Mouse (Mus musculus) midbrain, embryonic 14.5 days (tissue): Measurements from ENCODE around the gene Mgl2. TPM values are rescaled to one million over a fixed set of nuclear protein-coding genes. Genes with fewer than 3 reads are reported as not detected.
"Not testable (repeated sequence)": the region's sequence is repeated elsewhere in the genome, so short reads cannot be mapped to it uniquely, and the experiment has no call there.

ENCODE experiments used
- ATAC-seq: fragments of 200-750 bp; cut with Nextera tagmentation; 2 replicates; pipeline ENCODE4 v1.8.0; 2017; ENCODE audit warnings: moderate number of reproducible peaks, moderate library complexity; ENCODE audit not compliant: low FRiP score, low TSS enrichment
- DNase-seq: peaks from one replicate; pipeline ENCODE4 v3.0.0-alpha.2; 2015
- H3K27ac ChIP-seq: fragments of 300-500 bp; sonication (generic); replicated peaks from 2 replicates; pipeline ENCODE4 v1.5.1; 2014; ENCODE audit warnings: mild to moderate bottlenecking, low read depth, low read length, moderate library complexity
- H3K27me3 ChIP-seq: fragments of 300-500 bp; sonication (generic); 2 replicates; pipeline ENCODE4 v1.6.1; 2014; ENCODE audit warnings: low read length, control low read depth, mixed read lengths; ENCODE audit not compliant: control insufficient read depth, insufficient read depth
- H3K36me3 ChIP-seq: fragments of 300-500 bp; sonication (generic); 2 replicates; pipeline ENCODE4 v1.6.1; 2014; ENCODE audit warnings: low read length, control low read depth; ENCODE audit not compliant: control insufficient read depth, insufficient read depth
- H3K4me1 ChIP-seq: fragments of 300-500 bp; sonication (generic); 2 replicates; pipeline ENCODE4 v1.6.1; 2014; ENCODE audit warnings: mild to moderate bottlenecking, antibody characterized with exemption, low read length, control low read depth; ENCODE audit not compliant: control insufficient read depth, insufficient read depth
- H3K4me2 ChIP-seq: fragments of 300-500 bp; sonication (generic); 2 replicates; pipeline ENCODE4 v1.6.1; 2014; ENCODE audit warnings: mild to moderate bottlenecking, low read length, moderate library complexity
- H3K4me3 ChIP-seq: fragments of 300-500 bp; sonication (generic); replicated peaks from 2 replicates; pipeline ENCODE4 v1.5.1; 2014; ENCODE audit warnings: low read depth, low read length
- H3K9ac ChIP-seq: fragments of 300-500 bp; sonication (generic); replicated peaks from 2 replicates; pipeline ENCODE4 v1.6.1; 2014; ENCODE audit warnings: mild to moderate bottlenecking, low read length, moderate library complexity
- H3K9me3 ChIP-seq: fragments of 300-500 bp; sonication (generic); 2 replicates; pipeline ENCODE4 v1.6.1; 2016; ENCODE audit warnings: low read length, control low read depth, mixed read lengths; ENCODE audit not compliant: control insufficient read depth
- WGBS: fragments of 180-500 bp; shearing (Covaris S2); extraction: QIAGEN DNeasy Blood & Tissue Kit; methylation state at CpG from one replicate; pipeline ENCODE4 v1.1.7; 2014; 5-methylcytosine and 5-hydroxymethylcytosine counted together
- polyA plus RNA-seq: library from polyadenylated mRNA; unstranded; fragments of >200 nt; fragmentation: Nextera tagmentation; extraction: Ambion mirVana; gene quantifications from 2 replicates; pipeline ENCODE4 v1.2.1, GENCODE M21; 2014

The Mgl2 gene
- polyA plus RNA-seq, 1 experiment from 2014 or later, result 0.75 TPM

GRCm38 (mm10) chr11:70162336-70162735 is 32.2 kb downstream of the Mgl2 start:
- no peak overlapping the region for H3K4me3 ChIP-seq
- H3K27me3 ChIP-seq, result no peaks in the 10 kb centered on the region
- ATAC-seq (no peak), DNase-seq (no peak)
- H3K4me1 ChIP-seq, result no peaks in the 10 kb centered on the region
- H3K9me3 ChIP-seq, result no peaks in the 10 kb centered on the region
- H3K27ac ChIP-seq, result no peak overlapping the region
- no peak overlapping the region for H3K4me2 ChIP-seq
- H3K9ac ChIP-seq, result no peak overlapping the region
- WGBS, result 59% methylated on average over 3 of the region's 3 CpGs
- H3K36me3 ChIP-seq, result no peaks in the 10 kb centered on the region

- Histone ChIP-seq H3K9me3 (no peaks in the 10 kb centered on the region), H3K4me2 (no peak overlapping the region), H3K27ac (no peak overlapping the region), H3K27me3 (no peaks in the 10 kb centered on the region), H3K4me3 (no peak overlapping the region), H3K4me1 (no peaks in the 10 kb centered on the region), H3K9ac (no peak overlapping the region), H3K36me3 (no peaks in the 10 kb centered on the region)
- no peak for ATAC-seq
- no peak for DNase-seq
- 71% methylated on average over 16 of the region's 16 CpGs for WGBS
Observed at GRCm38 (mm10) chr11:70165972-70166921, 36.1 kb downstream of the Mgl2 start.

- WGBS, result 71% methylated on average over 7 of the region's 7 CpGs
- no peak for ATAC-seq
Observed at GRCm38 (mm10) chr11:70168136-70168535, 38.0 kb downstream of the Mgl2 start.

GRCm38 (mm10) chr11:70169471-70169870 is 39.3 kb downstream of the Mgl2 start:
- 90% methylated on average over 7 of the region's 7 CpGs for WGBS
- not testable (repeated sequence) for H3K9me3 ChIP-seq, H3K4me3 ChIP-seq, H3K4me2 ChIP-seq, H3K27me3 ChIP-seq, H3K36me3 ChIP-seq, H3K9ac ChIP-seq, H3K4me1 ChIP-seq, ATAC-seq, DNase-seq, H3K27ac ChIP-seq

More at GRCm38 (mm10) chr11:70168136-70168535, 38.0 kb downstream of the Mgl2 start:
- no peak overlapping the region for H3K27ac ChIP-seq
- H3K9ac ChIP-seq, result no peak overlapping the region
- H3K9me3 ChIP-seq, result no peaks in the 10 kb centered on the region
- DNase-seq, result no peak
- no peak overlapping the region for H3K4me2 ChIP-seq
- no peaks in the 10 kb centered on the region for H3K4me1 ChIP-seq
- no peaks in the 10 kb centered on the region for H3K27me3 ChIP-seq
- no peaks in the 10 kb centered on the region for H3K36me3 ChIP-seq
- H3K4me3 ChIP-seq, result no peak overlapping the region

- no peak overlapping the region for H3K27ac ChIP-seq
- H3K4me3 ChIP-seq, result no peak overlapping the region
- no peaks in the 10 kb centered on the region for H3K36me3 ChIP-seq
- WGBS, result 77% methylated on average over 7 of the region's 7 CpGs
- no peak overlapping the region for H3K9ac ChIP-seq
- DNase-seq, result no peak
- H3K4me2 ChIP-seq, result no peak overlapping the region
- no peaks in the 10 kb centered on the region for H3K4me1 ChIP-seq
- H3K27me3 ChIP-seq, result no peaks in the 10 kb centered on the region
- H3K9me3 ChIP-seq, result no peaks in the 10 kb centered on the region
- no peak for ATAC-seq
Observed at GRCm38 (mm10) chr11:70170291-70170690, 40.2 kb downstream of the Mgl2 start.

GRCm38 (mm10) chr11:70171181-70171580 is 41.1 kb downstream of the Mgl2 start:
- no peak overlapping the region for H3K4me3 ChIP-seq

GRCm38 (mm10) chr11:70171847-70172246 is 41.7 kb downstream of the Mgl2 start:
- Histone ChIP-seq H3K4me3 (no peak overlapping the region), H3K27ac (no peak overlapping the region), H3K27me3 (no peaks in the 10 kb centered on the region), H3K36me3 (no peaks in the 10 kb centered on the region), H3K9ac (no peak overlapping the region), H3K4me1 (no peaks in the 10 kb centered on the region), H3K4me2 (no peak overlapping the region), H3K9me3 (no peaks in the 10 kb centered on the region)
- DNase-seq, result peak; percentile 17
- WGBS, result 50% methylated on average over 3 of the region's 3 CpGs
- no peak for ATAC-seq

More at GRCm38 (mm10) chr11:70171181-70171580, 41.1 kb downstream of the Mgl2 start:
- Histone ChIP-seq H3K27ac (no peak overlapping the region), H3K4me1 (no peaks in the 10 kb centered on the region), H3K36me3 (no peaks in the 10 kb centered on the region), H3K9ac (no peak overlapping the region), H3K27me3 (no peaks in the 10 kb centered on the region), H3K9me3 (no peaks in the 10 kb centered on the region), H3K4me2 (no peak overlapping the region)
- DNase-seq, result no peak
- no peak for ATAC-seq
- WGBS, result 85% methylated on average over 7 of the region's 7 CpGs

- WGBS, result 55% methylated on average over 5 of the region's 5 CpGs
- Histone ChIP-seq H3K9ac (no peak overlapping the region), H3K9me3 (no peaks in the 10 kb centered on the region), H3K27me3 (no peaks in the 10 kb centered on the region), H3K36me3 (no peaks in the 10 kb centered on the region), H3K4me3 (no peak overlapping the region), H3K4me2 (no peak overlapping the region), H3K4me1 (no peaks in the 10 kb centered on the region), H3K27ac (no peak overlapping the region)
- DNase-seq, result no peak
- ATAC-seq, result no peak
Observed at GRCm38 (mm10) chr11:70172298-70172697, 42.2 kb downstream of the Mgl2 start.

GRCm38 (mm10) chr11:70174491-70174890 is 44.4 kb downstream of the Mgl2 start:
- no peak for ATAC-seq
- WGBS, result 83% methylated on average over 4 of the region's 4 CpGs
- H3K27me3 ChIP-seq, result no peaks in the 10 kb centered on the region

More at GRCm38 (mm10) chr11:70174491-70174890, 44.4 kb downstream of the Mgl2 start:
- no peak overlapping the region for H3K9ac ChIP-seq
- no peaks in the 10 kb centered on the region for H3K36me3 ChIP-seq
- H3K4me2 ChIP-seq, result no peak overlapping the region
- no peak overlapping the region for H3K27ac ChIP-seq
- no peak for DNase-seq
- no peaks in the 10 kb centered on the region for H3K9me3 ChIP-seq
- H3K4me1 ChIP-seq, result no peaks in the 10 kb centered on the region
- no peak overlapping the region for H3K4me3 ChIP-seq
